Mouse (Mus musculus): ENCODE data around the gene Slc5a3.
"Not testable (repeated sequence)": the region's sequence is repeated elsewhere in the genome, so short reads cannot be mapped to it uniquely, and the experiment has no call there.

Gene Slc5a3

DNA sequence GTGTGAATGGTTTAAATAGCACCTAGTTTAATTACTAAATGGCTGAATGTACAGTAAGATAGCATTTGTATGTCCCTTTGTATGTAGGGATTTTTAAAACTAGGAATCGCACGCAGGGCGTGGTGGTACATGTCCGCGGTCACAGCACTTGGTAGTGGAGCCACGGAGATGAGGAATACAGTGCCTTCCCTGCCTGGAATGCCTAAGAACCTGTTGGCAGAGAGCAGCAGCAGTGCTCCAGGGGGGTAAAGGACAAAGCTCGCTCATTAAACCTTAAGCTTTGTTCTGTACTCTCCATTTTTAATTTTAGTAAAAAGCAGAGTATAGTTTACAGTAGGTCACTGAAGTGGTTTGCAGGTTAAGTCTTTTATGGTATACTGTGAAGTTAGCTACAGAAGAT, 3.5 kb downstream of the Slc5a3 start:
- no peak for DNase-seq (ENCODE audit: low read depth in 1 of 2, low spot score in 2 of 2)

- DNase-seq (ENCODE audit: low read depth in 1 of 2, low spot score in 2 of 2), result no peak
Observed at GRCm38 (mm10) chr16:92062832-92063231, 4.7 kb downstream of the Slc5a3 start.

- DNase-seq (ENCODE audit: low read depth in 1 of 2, low spot score in 2 of 2), result no peak
Observed at GRCm38 (mm10) chr16:92064801-92065200, 6.7 kb downstream of the Slc5a3 start.

- DNase-seq (ENCODE audit: low read depth in 1 of 2, low spot score in 2 of 2), result no peak
Observed at GRCm38 (mm10) chr16:92070338-92070737, 12.2 kb downstream of the Slc5a3 start.

DNA sequence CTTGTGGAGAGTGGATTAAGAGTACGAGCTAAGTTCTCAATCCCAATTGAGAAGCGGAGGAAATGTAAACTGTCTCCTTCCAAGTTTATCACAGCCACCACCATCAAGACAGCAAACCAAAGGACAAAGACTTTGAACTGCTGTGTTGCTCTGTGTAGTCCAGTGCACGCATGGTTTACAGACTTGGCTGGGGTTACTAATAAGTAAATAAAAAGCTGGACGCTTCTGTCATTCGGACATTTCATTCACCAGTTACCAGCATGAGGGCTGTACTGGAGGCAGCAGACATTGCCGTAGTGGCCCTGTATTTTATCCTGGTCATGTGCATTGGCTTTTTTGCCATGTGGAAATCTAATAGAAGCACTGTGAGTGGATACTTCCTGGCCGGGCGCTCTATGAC, 18.7 kb downstream of the Slc5a3 start:
- no peak for DNase-seq (ENCODE audit: low read depth in 1 of 2, low spot score in 2 of 2)

GRCm38 (mm10) chr16:92083771-92084453, 25.8 kb downstream of the Slc5a3 start:
- DNase-seq (ENCODE audit: low read depth in 1 of 2, low spot score in 2 of 2), result no peak

DNA sequence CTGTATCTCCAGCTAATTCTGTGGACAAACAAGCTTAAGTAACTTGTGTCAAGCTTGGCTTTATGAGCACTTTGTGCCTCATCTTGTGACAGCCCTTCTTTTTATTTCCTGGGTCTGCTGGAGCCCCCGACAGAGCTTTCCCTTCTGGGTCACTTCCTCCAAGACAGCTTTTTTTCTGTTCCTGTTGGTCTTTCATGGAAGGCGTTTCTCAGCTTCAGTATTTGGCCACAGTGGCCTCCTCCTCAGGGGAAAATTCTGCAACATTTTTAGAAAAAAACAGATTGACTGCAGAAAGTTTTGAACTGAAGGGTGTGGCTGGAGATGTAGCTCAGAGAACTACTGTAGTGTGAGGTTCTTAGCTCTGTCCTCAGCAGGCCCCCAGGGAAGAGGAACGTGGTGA, 31.1 kb downstream of the Slc5a3 start:
- no peak for DNase-seq (ENCODE audit: low read depth in 1 of 2, low spot score in 2 of 2)

DNA sequence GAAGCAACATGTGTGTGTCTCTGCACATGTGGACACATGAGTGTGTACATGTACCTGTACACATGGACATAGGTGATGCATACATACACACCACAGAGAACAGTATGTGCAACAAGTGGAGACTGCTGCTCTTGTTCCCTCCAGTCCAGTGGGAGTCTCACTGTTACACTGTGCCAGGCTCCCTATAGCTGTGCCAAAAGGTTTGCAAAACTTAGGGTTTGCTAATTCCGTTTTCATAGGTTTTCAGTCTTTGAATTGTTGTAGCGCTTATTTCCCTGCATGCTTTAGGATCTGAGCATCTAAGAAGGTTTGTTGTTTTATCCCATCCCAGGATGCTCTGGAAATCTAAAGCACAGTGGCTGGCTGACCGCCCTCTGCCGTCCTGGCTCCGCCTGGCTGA, 33.8 kb downstream of the Slc5a3 start:
- DNase-seq (ENCODE audit: low read depth in 1 of 2, low spot score in 2 of 2), result no peak

DNA sequence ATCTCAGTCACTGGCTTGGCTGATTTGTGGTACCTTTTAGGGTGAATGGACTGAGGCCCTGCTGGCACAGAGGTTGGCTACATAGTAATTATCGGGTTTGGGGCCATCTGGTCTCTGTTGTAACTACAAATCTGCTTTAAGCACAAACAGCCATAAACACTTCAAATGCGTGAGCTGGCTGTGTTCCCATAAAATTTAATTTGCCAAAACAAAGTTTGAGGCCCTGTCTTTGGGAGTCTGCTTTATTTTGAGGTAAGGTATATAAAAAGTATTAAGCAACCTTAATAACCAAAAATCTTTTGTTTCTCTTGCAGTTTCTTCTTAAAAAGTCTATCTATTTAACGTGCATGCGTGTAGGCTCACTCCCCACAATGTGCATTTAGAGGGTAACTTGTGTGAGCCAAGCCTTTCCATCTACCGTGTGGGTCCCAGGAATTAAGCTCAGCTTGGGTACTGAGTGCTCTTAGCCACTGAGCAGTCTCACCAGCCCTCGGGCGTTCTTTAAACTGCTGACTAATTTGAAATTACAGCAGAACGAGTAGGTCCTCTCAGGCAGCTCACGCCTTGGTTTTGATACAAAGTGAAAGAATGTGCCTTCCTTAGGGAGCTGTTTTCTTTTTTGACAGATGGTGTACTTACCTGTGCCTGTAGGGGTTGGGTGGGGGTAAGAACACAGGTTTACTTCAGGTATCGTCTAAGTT, 40.4 kb downstream of the Slc5a3 start:
- DNase-seq (ENCODE audit: low read depth in 1 of 2, low spot score in 2 of 2), result no peak

DNA sequence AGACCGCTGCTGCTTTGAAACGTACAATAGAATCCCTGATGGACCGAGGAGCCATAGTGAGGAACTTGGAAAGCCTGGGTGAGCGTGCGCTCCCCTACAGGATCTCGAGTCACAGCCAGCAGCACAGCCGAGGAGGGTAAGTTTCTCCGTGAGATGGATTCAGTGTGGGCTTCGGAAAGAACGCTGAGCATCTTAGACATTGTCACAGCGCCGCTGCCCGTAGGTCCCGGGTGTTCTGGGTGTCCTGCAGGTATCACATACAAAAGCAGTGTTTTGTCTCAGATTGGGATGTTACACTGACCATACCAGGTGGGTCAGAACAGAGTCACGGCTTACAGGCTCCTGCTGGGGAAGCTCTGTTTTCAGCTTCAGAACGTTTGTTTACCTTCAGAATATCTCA, 41.5 kb downstream of the Slc5a3 start:
- no peak for DNase-seq (ENCODE audit: low read depth in 1 of 2, low spot score in 2 of 2)

GRCm38 (mm10) chr16:92100111-92100510, 42.0 kb downstream of the Slc5a3 start:
- no peak for DNase-seq (ENCODE audit: low read depth in 1 of 2, low spot score in 2 of 2)

DNA sequence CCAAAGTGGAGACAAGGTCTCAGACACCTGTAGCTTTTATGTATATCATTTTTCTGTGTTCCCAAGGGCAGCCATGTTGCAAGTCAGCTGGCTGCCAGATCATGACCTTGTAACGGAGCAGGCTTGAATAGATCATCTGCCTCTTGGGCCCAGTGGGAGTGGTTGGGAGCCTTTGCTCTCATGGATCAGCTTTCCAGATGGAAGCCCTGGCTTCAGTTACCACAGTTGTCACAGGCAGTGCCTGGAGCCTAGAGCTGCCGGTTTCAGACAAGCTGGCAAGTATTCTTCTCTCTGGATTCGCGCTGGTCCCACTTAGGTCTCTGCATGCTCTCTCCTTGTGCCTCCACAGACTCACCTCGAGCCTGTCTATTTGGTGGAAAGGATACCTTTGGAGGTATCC, 44.0 kb downstream of the Slc5a3 start:
- no peak for DNase-seq (ENCODE audit: low read depth in 1 of 2, low spot score in 2 of 2)

DNA sequence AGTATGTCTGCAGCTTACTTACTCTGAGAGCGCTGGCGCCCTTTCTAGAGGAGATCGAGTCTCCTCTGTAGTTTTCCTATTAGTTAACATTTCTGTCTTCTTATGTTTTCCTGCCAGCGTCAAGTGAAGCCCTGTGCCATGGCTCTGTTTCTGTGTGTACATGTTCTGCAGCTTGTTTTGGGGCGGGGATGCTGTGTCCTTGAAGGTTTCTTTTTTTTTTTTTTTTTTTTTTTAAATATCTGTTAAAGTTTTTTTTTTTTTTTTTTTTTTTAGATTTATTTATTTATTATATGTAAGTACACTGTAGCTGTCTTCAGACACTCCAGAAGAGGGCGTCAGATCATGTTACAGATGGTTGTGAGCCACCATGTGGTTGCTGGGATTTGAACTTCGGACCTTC, 44.8 kb downstream of the Slc5a3 start:
- not testable (repeated sequence) for DNase-seq (ENCODE audit: low read depth in 1 of 2, low spot score in 2 of 2)

- no peak for DNase-seq (ENCODE audit: low read depth in 1 of 2, low spot score in 2 of 2)
Observed at GRCm38 (mm10) chr16:92103572-92104331, 45.6 kb downstream of the Slc5a3 start.

GRCm38 (mm10) chr16:92104332-92104590, 46.1 kb downstream of the Slc5a3 start:
- DNase-seq (ENCODE audit: low read depth in 1 of 2, low spot score in 2 of 2), result no peak

GRCm38 (mm10) chr16:92104951-92105350, 46.8 kb downstream of the Slc5a3 start:
- DNase-seq (ENCODE audit: low read depth in 1 of 2, low spot score in 2 of 2), result no peak

DNA sequence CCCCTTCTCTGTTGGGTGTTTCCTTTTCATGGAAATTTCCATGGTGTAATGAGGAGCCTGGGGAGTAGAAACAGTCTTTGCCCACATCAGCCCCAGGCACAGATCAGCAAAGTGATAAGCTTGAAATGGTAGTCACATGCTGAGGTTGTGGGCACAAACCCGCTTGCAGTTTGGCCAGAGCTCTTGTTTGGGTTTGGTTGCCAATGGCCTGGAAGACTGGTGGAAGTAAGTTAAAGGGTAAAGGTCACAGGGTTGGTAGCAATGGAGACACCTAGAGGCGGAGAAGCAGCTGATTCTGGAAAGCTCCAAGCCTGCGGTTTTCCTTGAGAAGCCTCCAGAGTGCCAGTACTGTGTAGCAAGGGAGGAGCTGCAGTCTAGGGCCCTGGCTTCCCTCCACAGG, 47.5 kb downstream of the Slc5a3 start:
- no peak for DNase-seq (ENCODE audit: low read depth in 1 of 2, low spot score in 2 of 2)

DNA sequence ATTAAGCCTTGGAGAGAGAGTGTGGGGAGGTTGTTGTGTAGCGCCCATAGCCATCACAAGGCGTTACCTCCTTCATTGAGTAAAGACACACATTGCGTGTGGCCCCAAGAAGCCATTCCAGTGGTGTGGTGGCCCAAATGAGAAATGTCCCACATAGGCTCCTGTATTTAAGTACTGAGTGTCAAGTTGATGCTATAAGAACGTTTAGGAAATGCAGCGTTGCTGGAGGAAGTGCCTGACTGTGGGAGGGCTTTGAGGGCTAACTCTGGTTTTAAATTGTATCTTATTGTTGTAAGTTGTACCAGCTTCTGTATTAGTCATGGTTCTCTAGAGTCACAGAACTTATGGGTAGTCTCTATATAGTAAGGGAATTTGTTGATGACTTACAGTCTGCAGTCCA, 49.2 kb downstream of the Slc5a3 start:
- no peak for DNase-seq (ENCODE audit: low read depth in 1 of 2, low spot score in 2 of 2)

GRCm38 (mm10) chr16:92114706-92115241, 56.7 kb downstream of the Slc5a3 start:
- DNase-seq (ENCODE audit: low read depth in 1 of 2, low spot score in 2 of 2), result no peak

DNA sequence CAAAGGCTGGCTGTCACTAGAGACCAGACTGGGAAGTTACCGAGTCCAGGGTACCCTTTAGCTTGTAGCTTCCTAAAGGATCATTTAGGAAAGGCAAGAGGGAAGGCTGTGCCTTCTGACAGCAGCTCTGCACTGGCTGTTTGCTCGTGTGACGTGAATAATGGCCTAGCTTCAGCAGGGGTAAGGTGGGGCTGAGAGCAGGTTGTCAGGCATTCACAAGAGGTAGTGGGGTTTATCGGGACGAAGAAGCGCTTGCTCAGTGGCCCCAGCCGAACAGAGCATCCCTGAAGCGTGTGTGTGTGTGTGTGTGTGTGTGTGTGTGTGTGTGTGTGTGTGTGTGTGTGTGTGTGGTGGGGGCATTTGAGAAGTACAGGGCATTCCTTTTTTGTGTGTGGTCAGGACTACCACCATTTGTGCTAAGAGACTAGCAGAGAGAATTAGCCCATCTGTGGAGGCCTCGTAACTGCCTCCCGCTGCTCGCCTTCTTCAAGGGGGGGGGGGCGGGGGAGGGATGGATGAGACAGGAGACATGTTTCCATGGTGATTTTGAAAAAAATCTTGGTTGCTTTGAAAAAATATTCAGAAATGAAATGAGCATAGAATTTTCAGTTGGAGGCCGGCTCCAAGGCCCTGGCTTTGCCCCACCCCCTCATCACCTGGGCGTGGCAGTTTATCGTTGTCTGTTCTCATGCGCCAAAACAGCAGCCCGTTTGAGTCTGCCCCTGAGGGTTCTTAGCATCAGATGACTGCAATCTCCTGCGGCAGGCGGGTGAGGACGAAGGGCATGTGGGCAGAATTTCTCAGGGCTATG, 57.7 kb downstream of the Slc5a3 start:
- DNase-seq (ENCODE audit: low read depth in 1 of 2, low spot score in 2 of 2), result no peak
